Comparison of ENCODE assay signal across 8 mouse cellular contexts in the genomic region with DNA sequence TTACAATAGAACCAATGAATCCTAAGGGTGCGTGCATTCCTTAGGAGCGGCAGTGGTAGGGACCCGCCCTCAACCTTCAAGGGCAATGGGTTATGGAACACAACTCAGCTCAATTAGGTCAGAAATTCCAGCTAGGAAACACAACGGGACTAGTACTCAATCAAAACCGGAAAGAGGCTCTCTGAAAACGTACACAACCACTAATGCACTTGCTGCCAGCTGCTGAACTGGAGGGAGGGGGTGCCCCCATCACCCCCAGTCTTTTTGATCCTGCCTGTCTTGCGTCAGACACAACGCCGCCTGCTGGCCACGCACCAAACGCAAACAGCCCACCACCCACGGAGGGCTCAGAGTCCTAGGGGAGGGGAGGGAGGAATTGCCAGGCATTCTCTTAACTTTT. TPM values are rescaled to one million over a fixed set of nuclear protein-coding genes. Genes with fewer than 3 reads are reported as not detected.
DNase-seq lines count a peak whose midpoint lies in the region; ATAC-seq and TF ChIP-seq lines count a peak whose summit lies in the region.

No protein-coding gene starts in this region.

- intact Hi-C loops in gastrocnemius, adult 2 months (cut with DNase I): loop anchor here (2.0 kb wide), 1 partner anchor 34 kb away; no protein-coding TSS in a partner anchor

- WGBS in hindbrain, embryonic 15.5 days: 0% methylated on average over 12 of the region's 12 CpGs

- peak overlapping the region; percentile 87 for H3K4me3 ChIP-seq in gastrocnemius, adult 2 months
- peak overlapping the region; percentile 84 for H3K4me3 ChIP-seq in hindbrain, embryonic 15.5 days

- peak overlapping the region; percentile 92 for H3K4me2 ChIP-seq in hindbrain, embryonic 15.5 days

- H3K9ac ChIP-seq in hindbrain, embryonic 15.5 days: peak overlapping the region; percentile 89

- peak overlapping the region; percentile 91 for H3K27ac ChIP-seq in gastrocnemius, adult 2 months
- peak overlapping the region; percentile 96 for H3K27ac ChIP-seq in hindbrain, embryonic 15.5 days (replicated peaks)

- H3K27me3 ChIP-seq in hindbrain, embryonic 15.5 days: no peaks in the 10 kb centered on the region

- peak; percentile 29 to 44 for DNase-seq in adrenal gland, adult 18-20 months (ENCODE audit: low spot score in 2 of 2)
- peak; percentile 92 to 93 for DNase-seq in cerebellum, postnatal 10 days
- DNase-seq in gastrocnemius, adult 2 months: peak; percentile 59
- peak; percentile 52 to 60 for DNase-seq in left cerebral cortex, adult 8-10 months (ENCODE audit: low spot score in 2 of 2)
- peak; percentile 79 to 85 for DNase-seq in lung, postnatal 4 days
- peak; percentile 71 for DNase-seq in right cerebral cortex, postnatal 25 days
- DNase-seq in spleen, postnatal 36 days (ENCODE audit: low spot score in 2 of 2): no peak

- H3K36me3 ChIP-seq in hindbrain, embryonic 15.5 days: peaks cover 16% of the 10 kb centered on the region; the same call in 1 of the 2 replicates

- ATAC-seq in hindbrain, embryonic 15.5 days (ENCODE audit: low FRiP score, low read depth): no peak

- H3K9me3 ChIP-seq in hindbrain, embryonic 15.5 days: no peaks in the 10 kb centered on the region

- TF ChIP-seq CTCF in gastrocnemius, adult 2 months (IDR thresholded peaks at IDR 0.05): peak; percentile 73

- H3K4me1 ChIP-seq in hindbrain, embryonic 15.5 days (replicated peaks): peaks cover 28% of the 10 kb centered on the region

RNA-seq across cellular contexts. Expression of gene Mycn, which starts 2.9 kb away (rescaled TPM):
- 1 to 10 TPM; 7.1 to 7.4 TPM for total RNA-seq in adrenal gland, adult 18-20 months (2021)
- total RNA-seq in gastrocnemius, adult 2 months (2021): under 1 TPM; 0.31 to 0.50 TPM
- polyA plus RNA-seq in hindbrain, embryonic 15.5 days (2015; fragmentation: Nextera tagmentation; extraction: Ambion mirVana): 63.2 and 71.0 TPM in 2 replicates
- total RNA-seq in left cerebral cortex, adult 8-10 months (2022): 1 to 10 TPM; 5.4 to 7.9 (median 7.0) TPM

Comparison
In these comparisons a context has a peak if more than half of its experiments do, and no peak if none do; other contexts are left out.
1. DNase-seq: peak in adrenal gland, adult 18-20 months (2 of 2), cerebellum, postnatal 10 days (2 of 2), gastrocnemius, adult 2 months (single experiment), left cerebral cortex, adult 8-10 months (2 of 2), lung, postnatal 4 days (2 of 2) and right cerebral cortex, postnatal 25 days (single experiment); none in spleen, postnatal 36 days (0 of 2).
2. RNA of gene Mycn, which starts 2.9 kb away (total RNA-seq): 7.1 to 7.4 TPM in adrenal gland, adult 18-20 months and 5.4 to 7.9 TPM in left cerebral cortex, adult 8-10 months; 0.31 to 0.50 TPM in gastrocnemius, adult 2 months; every median in the first group is over 4 times any median in the second.